Mouse (Mus musculus): ENCODE results near the gene Gm29106. TPM values are rescaled to one million over a fixed set of nuclear protein-coding genes. Genes with fewer than 3 reads are reported as not detected.

Gm29106 gene
- not detected for polyA plus RNA-seq (2017; shearing (Covaris generic))

GRCm38 (mm10) chr1:118176242-118176641 lies at the start of gene Gm29106:
Gene Gm29106, plus strand, starts transcription at chr1:118176542.

Other genes starting within 250 kb of the Gm29106 start
- gene Gm28168, start 248.5 kb upstream of the Gm29106 start, polyA plus RNA-seq (2017; shearing (Covaris generic)): not detected
- not detected for gene Gm7145, start 210.6 kb upstream of the Gm29106 start, polyA plus RNA-seq (2017; shearing (Covaris generic))
- 138 TPM for gene Tsn, start 135.2 kb downstream of the Gm29106 start, polyA plus RNA-seq (2017; shearing (Covaris generic))
- gene Nifk, start 145.3 kb downstream of the Gm29106 start, polyA plus RNA-seq (2017; shearing (Covaris generic)): 35.3 TPM
- 30.8 TPM for gene Clasp1, start 212.5 kb downstream of the Gm29106 start, polyA plus RNA-seq (2017; shearing (Covaris generic))

Data from effector memory CD4-positive, alpha-beta T cell, adult 7 months (primary cell).